Mouse (Mus musculus): Measurements from ENCODE around the gene Prpf8.

DNA sequence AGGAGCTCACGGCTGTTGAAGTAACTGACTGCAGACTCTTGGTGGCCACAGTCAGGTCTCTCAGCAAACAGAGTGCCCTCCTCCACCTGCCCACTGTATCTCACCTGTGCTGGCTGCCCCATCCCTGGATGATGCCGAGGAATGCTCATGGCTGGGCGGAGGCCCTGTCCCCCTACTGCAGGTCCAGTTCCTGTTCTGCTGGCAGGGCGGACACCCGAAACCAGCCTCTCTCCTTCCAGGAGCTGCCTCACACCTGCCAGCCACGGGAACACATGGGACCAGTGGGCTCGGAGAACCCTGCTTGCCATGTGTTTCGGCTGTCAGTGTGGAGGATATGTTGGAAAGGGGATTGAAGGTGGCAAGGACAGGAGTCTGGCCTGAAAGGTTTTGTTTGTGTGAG lies 53.6 kb downstream of the Prpf8 start:
- TF ChIP-seq CTCF (IDR thresholded peaks at IDR 0.05; ENCODE audit: borderline replicate concordance, control insufficient read depth, extremely low read depth, insufficient read depth, low read length, poor library complexity) (no peak), POLR2A (IDR thresholded peaks at IDR 0.05; ENCODE audit: control insufficient read depth, extremely low read depth, insufficient read depth, low read length, poor library complexity) (no peak)

Measured in thymus, adult 2 months (tissue).